Mouse (Mus musculus): ENCODE results near the gene Megf8.
A peak's percentile ranks its signal among the peaks of the same experiment; 100 is the strongest.

The Megf8 gene

GRCm38 (mm10) chr7:25334472-25334871, 17.5 kb downstream of the Megf8 start:
- no peak for ATAC-seq (ENCODE audit: low TSS enrichment)

- ATAC-seq (ENCODE audit: low TSS enrichment) = no peak
Measured at GRCm38 (mm10) chr7:25339329-25339728, 22.4 kb downstream of the Megf8 start.

- ATAC-seq (ENCODE audit: low TSS enrichment) = no peak
Measured at GRCm38 (mm10) chr7:25341000-25341784, 24.2 kb downstream of the Megf8 start.

- ATAC-seq (ENCODE audit: low TSS enrichment) = no peak
Measured at GRCm38 (mm10) chr7:25348861-25349260, 31.9 kb downstream of the Megf8 start.

- no peak for ATAC-seq (ENCODE audit: low TSS enrichment)
Measured at GRCm38 (mm10) chr7:25358721-25359206, 41.8 kb downstream of the Megf8 start.

- ATAC-seq (ENCODE audit: low TSS enrichment) = no peak
Measured at GRCm38 (mm10) chr7:25363151-25363550, 46.2 kb downstream of the Megf8 start.

- no peak for ATAC-seq (ENCODE audit: low TSS enrichment)
Measured at GRCm38 (mm10) chr7:25363632-25364031, 46.7 kb downstream of the Megf8 start.

- ATAC-seq (ENCODE audit: low TSS enrichment) = 0 out of 2 replicates have a peak, but pooled peaks have one; percentile 20
Measured at GRCm38 (mm10) chr7:25365937-25366625, 49.1 kb downstream of the Megf8 start.

GRCm38 (mm10) chr7:25367632-25368293, 50.8 kb downstream of the Megf8 start:
- no peak for ATAC-seq (ENCODE audit: low TSS enrichment)

- no peak for ATAC-seq (ENCODE audit: low TSS enrichment)
Measured at GRCm38 (mm10) chr7:25368333-25368732, 51.4 kb downstream of the Megf8 start.

GRCm38 (mm10) chr7:25369058-25369749, 52.2 kb downstream of the Megf8 start, which contains the start of gene Cnfn:
TSS of gene Cnfn (minus strand) at chr7:25369724.
- 0 out of 2 replicates have a peak, but pooled peaks have one; percentile 28 for ATAC-seq (ENCODE audit: low TSS enrichment)

GRCm38 (mm10) chr7:25372441-25372840, 55.5 kb downstream of the Megf8 start:
- no peak for ATAC-seq (ENCODE audit: low TSS enrichment)

- ATAC-seq (ENCODE audit: low TSS enrichment) = peak; percentile 88
Measured at GRCm38 (mm10) chr7:25376556-25376955, 59.6 kb downstream of the Megf8 start.

- peak; percentile 18; the same call in 1 of the 2 replicates for ATAC-seq (ENCODE audit: low TSS enrichment)
Measured at GRCm38 (mm10) chr7:25377100-25377700, 60.2 kb downstream of the Megf8 start.

GRCm38 (mm10) chr7:25378181-25379100, 61.5 kb downstream of the Megf8 start:
- ATAC-seq (ENCODE audit: low TSS enrichment) = no peak

GRCm38 (mm10) chr7:25379551-25380351, 62.8 kb downstream of the Megf8 start:
- no peak for ATAC-seq (ENCODE audit: low TSS enrichment)

- no peak for ATAC-seq (ENCODE audit: low TSS enrichment)
Measured at GRCm38 (mm10) chr7:25380392-25381283, 63.7 kb downstream of the Megf8 start.

GRCm38 (mm10) chr7:25381284-25381680, 64.3 kb downstream of the Megf8 start:
- ATAC-seq (ENCODE audit: low TSS enrichment) = no peak
